Mouse (Mus musculus): ENCODE measurements at regions not wholly inside any gene's neighbourhood (a gene's known extent, or its start where the extent isn't known, plus 50 kb on each side); places are given as distances from the start of the nearest gene placed in this dataset.

DNA sequence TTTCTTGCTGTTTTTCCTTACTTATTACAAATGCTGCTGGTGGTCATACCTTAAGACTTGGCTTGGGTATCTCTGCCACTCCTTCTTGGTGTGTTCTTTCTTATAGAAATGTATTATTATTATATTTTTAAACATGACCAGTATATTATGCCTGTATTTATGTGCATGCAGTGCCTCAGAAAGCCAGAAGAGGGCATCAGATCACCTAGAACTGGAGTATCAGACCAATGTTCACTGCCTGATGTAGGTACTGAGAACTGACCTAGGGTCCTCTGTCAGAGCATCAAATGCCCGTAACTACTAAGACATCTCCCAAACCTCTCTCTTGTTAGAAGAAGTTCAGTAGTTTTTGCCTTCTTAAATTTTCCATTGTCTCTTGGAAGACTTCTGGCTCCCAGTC is 380.7 kb downstream of the Zfp619 start:
- no peak for TF ChIP-seq CHD1 (IDR thresholded peaks at IDR 0.05; ENCODE audit: low read depth, low read length)
- no peak for TF ChIP-seq ZMIZ1 (IDR thresholded peaks at IDR 0.05; ENCODE audit: low read depth, low read length)
- TF ChIP-seq POLR2A (IDR thresholded peaks at IDR 0.05; ENCODE audit: control insufficient read depth in 1 of 2, insufficient read depth in 1 of 2, low read depth in 1 of 2, low read length in 2 of 2, poor library complexity in 1 of 2): no peak
- TF ChIP-seq TCF12 (IDR thresholded peaks at IDR 0.05; ENCODE audit: low read depth, low read length): no peak
- no peak for TF ChIP-seq CTCF (IDR thresholded peaks at IDR 0.05 in 2 of 3, conservative IDR thresholded peaks at IDR 0.05 in 1 of 3; ENCODE audit: control insufficient read depth in 1 of 3, insufficient read depth in 1 of 3, low read depth in 2 of 3, low read length in 3 of 3, poor library complexity in 1 of 3, severe bottlenecking in 1 of 3)
- TF ChIP-seq POLR2AphosphoS2 (IDR thresholded peaks at IDR 0.05; ENCODE audit: low read length): no peak
- no peak for TF ChIP-seq HCFC1 (IDR thresholded peaks at IDR 0.05; ENCODE audit: low read depth, low read length)
- no peak for TF ChIP-seq MEF2A (IDR thresholded peaks at IDR 0.05; ENCODE audit: extremely low read depth, insufficient replicate concordance, low read depth, low read length, poor library complexity, severe bottlenecking)

All from MEL (cell line).